Mouse (Mus musculus): ENCODE measurements around the gene Ppp1r32. TPM values are rescaled to one million over a fixed set of nuclear protein-coding genes. Genes with fewer than 3 reads are reported as not detected.

The Ppp1r32 gene
- polyA plus RNA-seq, 1 experiment from 2014 or later = not detected

DNA sequence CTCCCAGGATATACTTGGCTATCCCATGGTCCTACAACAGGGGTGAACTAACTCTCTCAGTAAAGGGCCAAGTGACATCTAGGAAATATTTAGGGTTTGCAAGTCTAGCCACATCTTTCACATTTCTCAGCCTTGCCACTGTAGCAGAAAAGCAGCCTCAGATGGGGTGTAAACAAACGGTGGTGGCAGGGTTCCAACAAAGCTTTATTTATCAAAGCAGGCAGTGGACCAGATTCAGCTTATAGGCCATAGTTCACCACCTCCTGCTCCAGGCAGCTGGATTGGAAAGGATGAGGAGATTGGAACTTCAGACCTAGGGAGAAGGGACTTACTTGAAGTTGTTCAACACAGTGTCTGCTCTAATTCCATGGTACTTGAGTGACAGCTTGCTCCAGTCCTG, 58.0 kb downstream of the Ppp1r32 start:
- Histone ChIP-seq H3K9me3 (replicated peaks) (no peaks in the 10 kb centered on the region), H3K36me3 (replicated peaks) (no peaks in the 10 kb centered on the region), H3K27me3 (peaks cover 79% of the 10 kb centered on the region), H3K9ac (no peak overlapping the region), H3K4me2 (no peak overlapping the region), H3K4me3 (replicated peaks) (no peak overlapping the region), H3K27ac (replicated peaks) (no peak overlapping the region), H3K4me1 (replicated peaks) (no peaks in the 10 kb centered on the region)
- 43% methylated on average over 1 of the region's 1 CpGs for WGBS (ENCODE audit: insufficient replicate concordance)
- no peak for ATAC-seq (ENCODE audit: insufficient read depth)

Other genes with a start within 250 kb of the Ppp1r32 start
- gene Myrf, start 242.2 kb downstream of the Ppp1r32 start, polyA plus RNA-seq (2015; fragmentation: Nextera tagmentation; extraction: Ambion mirVana) = 2.6 and 3.2 TPM in 2 replicates
- 0.22 and 0.37 TPM in 2 replicates for gene Dagla, start 178.1 kb downstream of the Ppp1r32 start, polyA plus RNA-seq (2015; fragmentation: Nextera tagmentation; extraction: Ambion mirVana)
- gene Syt7, start 93.8 kb downstream of the Ppp1r32 start, polyA plus RNA-seq (2015; fragmentation: Nextera tagmentation; extraction: Ambion mirVana) = 0.10 and 0.24 TPM in 2 replicates
- 0.07 TPM in 1 of 2 replicates, not detected in the other for gene Lrrc10b, start 25.5 kb downstream of the Ppp1r32 start, polyA plus RNA-seq (2015; fragmentation: Nextera tagmentation; extraction: Ambion mirVana)
- gene Cpsf7, start 42.3 kb upstream of the Ppp1r32 start, polyA plus RNA-seq (2015; fragmentation: Nextera tagmentation; extraction: Ambion mirVana) = 11.1 and 12.3 TPM in 2 replicates
- gene Sdhaf2, start 43.2 kb upstream of the Ppp1r32 start, polyA plus RNA-seq (2015; fragmentation: Nextera tagmentation; extraction: Ambion mirVana) = 26.3 and 26.6 TPM in 2 replicates
- 11.7 and 12.1 TPM in 2 replicates for gene Tmem216, start 73.3 kb upstream of the Ppp1r32 start, polyA plus RNA-seq (2015; fragmentation: Nextera tagmentation; extraction: Ambion mirVana)
- gene Cyb561a3, start 94.2 kb upstream of the Ppp1r32 start, polyA plus RNA-seq (2015; fragmentation: Nextera tagmentation; extraction: Ambion mirVana) = 14.5 and 18.0 TPM in 2 replicates
- gene Tmem138, start 94.4 kb upstream of the Ppp1r32 start, polyA plus RNA-seq (2015; fragmentation: Nextera tagmentation; extraction: Ambion mirVana) = 10.9 and 11.6 TPM in 2 replicates
- 151 and 177 TPM in 2 replicates for gene Ddb1, start 122.4 kb upstream of the Ppp1r32 start, polyA plus RNA-seq (2015; fragmentation: Nextera tagmentation; extraction: Ambion mirVana)
- gene Tkfc, start 122.7 kb upstream of the Ppp1r32 start, polyA plus RNA-seq (2015; fragmentation: Nextera tagmentation; extraction: Ambion mirVana) = 27.1 and 33.0 TPM in 2 replicates
- gene Vwce, start 151.3 kb upstream of the Ppp1r32 start, polyA plus RNA-seq (2015; fragmentation: Nextera tagmentation; extraction: Ambion mirVana) = 11.8 and 11.9 TPM in 2 replicates
- gene Pga5, start 195.1 kb upstream of the Ppp1r32 start, polyA plus RNA-seq (2015; fragmentation: Nextera tagmentation; extraction: Ambion mirVana) = not detected in 2 replicates
- gene Vps37c, start 205.8 kb upstream of the Ppp1r32 start, polyA plus RNA-seq (2015; fragmentation: Nextera tagmentation; extraction: Ambion mirVana) = 11.4 and 12.1 TPM in 2 replicates